Mouse (Mus musculus) gastrocnemius, postnatal 14 days (tissue): Measurements from ENCODE around the gene Gm6377. TPM values are rescaled to one million over a fixed set of nuclear protein-coding genes. Genes with fewer than 3 reads are reported as not detected.

ENCODE experiments used
- DNase-seq: peaks from one replicate; pipeline ENCODE4 v3.0.0; 2021; ENCODE audit warnings: mixed read lengths
- intact Hi-C: fragments of 180-260 bp; cut with DNase I; formaldehyde crosslinking; loops from one replicate; pipeline ENCODE4 v1.15.1; 2025; ENCODE audit warnings: low total_unique reads
- long read RNA-seq, 2 experiments: library from polyadenylated mRNA; stranded (forward); transcript quantifications; one replicate each; pipeline ENCODE4 v2.0.0; 2021
- total RNA-seq, 2 experiments: library from RNA; stranded (reverse); gene quantifications; 2 replicates each; pipeline ENCODE4 v1.2.3; 2021

Gene Gm6377
- total RNA-seq, result not detected
- long read RNA-seq, experiment 1, result 0 reads
- long read RNA-seq, experiment 2, result 0 reads

DNA sequence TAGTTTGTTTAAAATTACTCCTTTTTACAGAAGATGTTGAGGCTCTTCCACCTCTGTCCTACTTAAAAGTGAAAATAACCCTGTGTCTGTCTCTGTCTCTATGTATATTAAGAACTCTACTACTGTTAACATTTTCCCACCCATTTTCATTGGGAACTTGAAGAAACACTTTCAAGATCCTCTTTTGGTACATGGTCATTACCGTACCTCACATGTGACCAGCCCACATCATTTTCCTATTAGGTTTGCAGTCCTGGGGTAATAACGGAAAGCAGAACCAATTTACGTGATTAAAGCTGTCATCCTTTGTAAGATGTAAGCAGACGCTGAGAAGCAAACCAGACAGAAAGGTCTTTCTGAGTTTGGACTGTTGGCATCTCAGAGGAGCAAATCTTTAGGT, at the start of gene Gm6377:
Gene Gm6377, plus strand, starts transcription at position 289 of the 400 bp plus-strand sequence.
- DNase-seq, result no peak
- intact Hi-C loops, result no loop called here

DNA sequence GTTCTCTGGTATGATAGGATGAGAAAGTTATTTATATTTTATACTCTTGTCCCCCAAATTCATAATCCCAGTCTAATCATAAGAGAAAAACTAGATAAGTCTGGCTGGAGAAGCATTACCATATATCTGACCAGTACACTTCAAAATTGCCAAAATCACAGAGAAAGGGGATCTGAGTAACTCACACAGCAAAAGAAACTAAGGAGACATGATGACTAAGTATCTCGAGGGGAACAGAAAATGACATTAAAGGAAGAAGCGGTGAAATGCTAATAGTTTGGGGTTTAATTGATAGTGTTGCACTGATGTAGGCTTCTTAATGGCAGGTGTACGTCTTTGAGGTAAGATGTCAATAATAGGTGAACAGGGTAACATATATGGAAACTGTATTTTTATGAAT, 49.4 kb upstream of the Gm6377 start:
- no peak for DNase-seq
- intact Hi-C loops, result no loop called here

GRCm38 (mm10) chrX:109151228-109151627, 45.3 kb upstream of the Gm6377 start:
- intact Hi-C loops, result no loop called here

GRCm38 (mm10) chrX:109160326-109160725, 36.2 kb upstream of the Gm6377 start:
- intact Hi-C loops, result no loop called here
- no peak for DNase-seq

More at GRCm38 (mm10) chrX:109151228-109151627, 45.3 kb upstream of the Gm6377 start:
- no peak for DNase-seq

DNA sequence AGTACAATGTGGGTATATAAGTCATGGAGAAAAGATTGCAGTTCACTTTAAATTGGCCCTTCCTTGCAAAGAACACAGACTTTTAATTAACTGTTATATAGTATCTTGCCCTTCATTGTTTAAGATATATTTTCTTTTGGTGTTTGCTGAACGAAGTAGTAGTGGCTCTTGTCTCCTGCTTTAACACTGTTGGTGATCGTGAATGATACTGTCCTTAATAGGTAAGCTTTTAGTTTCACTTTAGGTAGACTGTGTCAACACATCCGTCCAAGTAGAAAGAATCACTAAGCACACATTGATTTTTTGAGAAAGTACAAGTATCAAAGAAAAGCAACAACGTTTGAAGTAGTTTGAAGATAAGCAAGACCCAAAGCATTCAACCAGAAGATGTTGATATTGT, 35.7 kb upstream of the Gm6377 start:
- intact Hi-C loops, result no loop called here
- no peak for DNase-seq

DNA sequence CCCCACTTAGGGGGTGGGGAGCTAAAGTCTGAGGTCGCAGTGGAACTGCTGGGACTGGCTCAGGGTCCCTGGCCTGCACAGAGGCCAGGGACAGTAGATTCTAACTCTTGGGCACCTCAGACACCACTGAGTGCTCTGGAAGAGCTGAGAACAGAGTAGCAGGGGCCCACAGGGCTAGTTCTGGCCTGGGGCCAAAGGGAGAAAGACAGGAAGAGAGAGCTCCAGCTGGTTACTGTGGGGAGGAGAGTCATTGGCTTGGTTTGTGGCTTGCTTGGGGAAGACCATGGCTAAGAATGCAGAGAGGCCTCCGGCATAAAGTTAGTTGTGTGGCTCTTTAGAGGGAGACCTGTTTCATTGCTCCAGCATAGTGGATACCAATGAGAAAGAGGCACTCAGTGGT, 21.5 kb upstream of the Gm6377 start:
- intact Hi-C loops, result no loop called here
- DNase-seq, result no peak

DNA sequence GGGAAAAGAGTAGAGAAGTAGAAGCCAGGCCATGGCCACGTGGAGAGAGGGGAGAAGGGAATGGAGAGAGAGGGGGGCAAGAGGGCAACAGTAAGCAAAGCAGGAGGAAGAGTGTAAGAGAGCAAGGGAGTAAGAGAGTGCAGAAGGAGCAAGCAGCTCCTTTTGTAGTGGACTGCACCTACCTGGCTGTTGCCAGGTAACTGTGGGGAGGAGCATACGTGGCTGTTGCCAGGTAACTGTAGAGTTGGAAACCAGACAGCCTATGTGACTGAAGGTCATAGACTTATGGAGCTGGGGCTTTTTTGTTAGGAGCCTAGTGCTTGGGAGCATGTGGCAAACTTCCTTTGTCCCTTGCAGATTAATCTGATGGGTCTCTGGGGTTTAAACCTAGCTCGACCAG, 21.1 kb upstream of the Gm6377 start:
- intact Hi-C loops, result no loop called here
- DNase-seq, result no peak

- intact Hi-C loops, result no loop called here
- no peak for DNase-seq
Measured at GRCm38 (mm10) chrX:109184706-109185478, 11.7 kb upstream of the Gm6377 start.

DNA sequence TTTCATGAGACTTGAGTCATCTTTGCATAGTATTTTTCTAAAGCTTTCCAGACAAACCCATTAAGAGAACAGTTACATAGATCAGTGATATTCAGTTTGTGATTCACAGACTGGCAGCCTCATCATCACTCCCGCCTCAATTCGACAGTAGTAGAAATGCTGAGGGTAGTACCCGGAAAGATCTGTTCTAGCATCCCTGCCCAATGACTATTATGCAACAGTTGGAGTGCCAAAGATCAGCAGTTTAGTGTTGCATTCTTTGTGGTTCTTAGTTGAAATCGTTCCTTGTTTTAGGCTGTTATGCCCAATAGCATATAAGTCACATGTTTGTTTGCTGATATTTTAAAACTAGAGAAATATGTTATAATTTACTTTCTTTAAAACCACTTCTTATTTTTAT, 6.9 kb upstream of the Gm6377 start:
- intact Hi-C loops, result no loop called here
- no peak for DNase-seq

DNA sequence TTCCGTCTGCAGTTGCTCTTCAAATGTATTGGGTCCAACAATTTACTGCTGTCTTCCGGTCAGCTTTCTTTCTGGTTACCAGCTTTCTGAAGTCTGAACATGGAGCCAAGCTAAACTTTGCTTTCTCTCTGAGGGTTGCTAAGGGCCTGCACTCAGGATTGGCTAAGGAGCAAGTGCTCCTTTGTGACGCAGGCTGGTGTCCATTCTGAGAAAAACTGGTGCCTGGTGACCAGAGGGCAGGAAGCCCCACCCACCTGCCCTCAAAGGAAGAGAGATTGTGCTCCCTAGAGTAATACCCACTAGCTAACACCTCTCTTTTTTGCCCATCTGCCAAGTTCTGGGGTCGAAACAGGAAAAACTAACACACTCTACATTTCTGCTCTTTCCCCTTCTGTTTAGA, 5.6 kb upstream of the Gm6377 start:
- DNase-seq, result no peak
- intact Hi-C loops, result no loop called here

DNA sequence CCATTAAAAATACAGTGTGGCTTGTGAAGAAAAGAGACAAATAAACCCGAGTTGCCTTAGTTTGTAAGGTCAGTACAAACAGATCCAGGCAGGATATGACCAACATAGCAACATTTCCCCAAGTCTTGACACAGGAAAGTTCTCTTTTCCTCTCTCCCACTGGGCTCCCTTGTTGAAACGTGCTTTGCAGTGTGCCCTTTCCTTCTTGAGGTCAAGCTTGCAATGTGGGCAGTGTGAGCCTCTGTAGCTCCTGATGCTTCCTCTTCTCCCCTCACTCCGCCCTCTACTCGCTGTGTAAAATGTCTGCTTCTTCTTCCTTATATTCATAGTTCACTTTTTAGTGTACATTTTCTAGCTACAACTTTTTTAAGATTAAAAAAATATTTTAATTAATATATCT, 5.1 kb upstream of the Gm6377 start:
- no peak for DNase-seq
- intact Hi-C loops, result no loop called here

GRCm38 (mm10) chrX:109207843-109208242, 11.3 kb downstream of the Gm6377 start:
- no peak for DNase-seq
- intact Hi-C loops, result no loop called here

DNA sequence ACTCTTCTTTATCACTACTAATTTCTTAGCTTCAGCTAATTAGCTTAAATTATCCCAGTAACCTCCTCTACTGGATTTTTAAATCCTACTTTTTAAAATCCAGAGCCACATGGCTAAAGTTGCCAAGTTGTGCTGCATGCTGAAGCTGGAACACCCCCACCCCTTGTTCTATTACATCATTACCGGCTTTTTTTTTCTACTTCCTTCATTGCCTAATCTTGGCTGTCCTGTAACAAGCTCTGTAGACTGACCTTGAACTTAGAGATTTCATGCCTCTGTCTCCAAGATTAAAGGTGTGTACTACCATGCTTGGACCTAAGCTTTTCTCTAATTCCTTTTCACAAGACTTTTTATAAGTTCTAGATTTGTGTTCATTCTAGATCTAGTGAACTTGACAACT, 32.2 kb downstream of the Gm6377 start:
- intact Hi-C loops, result no loop called here
- DNase-seq, result no peak

GRCm38 (mm10) chrX:109235383-109236036, 39.0 kb downstream of the Gm6377 start:
- intact Hi-C loops, result no loop called here
- DNase-seq, result no peak

GRCm38 (mm10) chrX:109238163-109238562, 41.6 kb downstream of the Gm6377 start:
- no peak for DNase-seq
- intact Hi-C loops, result no loop called here

Other genes starting within 250 kb of the Gm6377 start
- gene Hmgn5, start 183.4 kb upstream of the Gm6377 start, total RNA-seq, result 1 to 10 TPM; 2.2 to 3.0 TPM
- gene Sh3bgrl, start 101.4 kb upstream of the Gm6377 start, total RNA-seq, result 10 to 100 TPM; 21.8 to 24.3 TPM